Mouse (Mus musculus) ZHBTc4 (cell line): ENCODE data around the gene Agbl4.

Source experiments
- DNase-seq: peaks from one replicate; pipeline ENCODE4 v3.0.0-alpha.2; 2011; ENCODE audit warnings: low read depth, low spot score

The Agbl4 gene

DNA sequence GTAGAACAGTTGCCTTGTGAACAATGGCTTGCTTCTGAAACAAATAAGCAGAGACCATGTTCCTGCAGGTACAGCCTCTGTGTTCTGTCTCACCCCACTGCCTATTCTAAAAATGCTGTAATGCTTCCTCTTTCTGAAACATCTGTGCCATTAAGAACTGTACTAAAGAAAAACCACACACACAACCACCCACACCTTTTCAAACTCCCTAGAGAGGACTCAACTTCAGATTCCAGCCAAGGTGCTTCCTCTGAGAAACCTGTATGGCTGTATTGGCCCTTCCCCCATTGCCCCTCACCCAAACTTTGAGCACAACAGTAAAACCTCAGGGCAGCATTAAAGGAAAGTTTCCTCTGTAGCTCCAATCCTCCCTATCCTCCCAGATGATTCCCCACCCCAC, 1002.3 kb downstream of the Agbl4 start:
- no peak for DNase-seq

DNA sequence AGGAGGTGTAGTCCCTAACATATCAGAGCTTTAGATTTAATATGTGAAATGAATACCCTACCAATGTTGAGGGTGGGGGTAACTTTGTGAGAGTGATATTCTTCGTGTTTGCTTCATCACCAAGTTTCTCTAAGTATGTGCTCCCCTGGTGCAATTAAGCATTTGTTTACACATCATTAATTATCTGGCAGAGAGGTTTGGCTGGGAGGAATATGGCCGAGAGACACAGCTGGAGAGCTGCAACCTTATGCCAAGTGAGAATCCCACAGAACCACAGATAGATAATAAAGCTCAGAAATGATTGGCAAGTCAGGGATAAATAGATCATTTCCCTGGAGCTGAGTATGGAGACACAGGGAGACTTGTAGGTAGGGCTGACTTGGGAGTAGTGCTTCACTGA, 1003.2 kb downstream of the Agbl4 start:
- DNase-seq: no peak

DNA sequence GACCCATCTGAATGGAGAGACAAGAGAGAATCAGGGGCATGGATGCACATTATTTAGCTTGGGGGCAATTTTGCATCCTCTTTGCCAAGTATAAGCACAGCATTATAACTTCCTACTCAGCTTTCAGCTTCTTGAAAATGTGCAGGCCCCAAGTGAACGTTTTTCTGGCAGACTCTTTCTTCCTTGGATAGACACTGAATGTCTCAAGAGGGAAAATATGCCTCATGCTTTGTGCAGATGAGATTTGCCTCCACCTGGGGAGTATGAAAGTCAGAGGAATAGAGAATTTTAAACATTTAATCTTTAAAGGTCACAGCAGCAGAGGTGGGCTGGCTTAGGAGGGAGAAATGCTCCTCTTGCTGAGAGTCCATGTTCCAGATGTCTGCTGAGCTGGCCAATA, 1005.8 kb downstream of the Agbl4 start:
- DNase-seq: no peak

DNA sequence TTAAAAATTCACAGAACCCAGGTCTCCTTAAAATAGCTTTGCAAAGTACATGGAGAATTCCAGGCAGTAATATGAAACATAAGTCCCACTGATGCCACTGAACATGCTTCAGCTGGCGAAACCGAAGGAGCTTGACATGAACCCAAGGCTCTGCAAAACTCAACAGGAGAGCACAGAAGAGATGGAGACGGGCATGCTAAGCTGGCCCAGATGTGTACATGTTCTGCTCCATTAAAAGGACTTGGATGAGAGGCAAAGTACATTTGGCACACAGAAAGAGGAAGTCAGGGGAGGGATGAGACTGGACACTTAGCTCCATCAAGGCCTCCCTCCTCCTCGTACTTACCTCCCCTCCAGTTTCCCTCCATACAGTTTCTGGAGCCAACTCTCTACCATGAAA, 1013.3 kb downstream of the Agbl4 start:
- no peak for DNase-seq

DNA sequence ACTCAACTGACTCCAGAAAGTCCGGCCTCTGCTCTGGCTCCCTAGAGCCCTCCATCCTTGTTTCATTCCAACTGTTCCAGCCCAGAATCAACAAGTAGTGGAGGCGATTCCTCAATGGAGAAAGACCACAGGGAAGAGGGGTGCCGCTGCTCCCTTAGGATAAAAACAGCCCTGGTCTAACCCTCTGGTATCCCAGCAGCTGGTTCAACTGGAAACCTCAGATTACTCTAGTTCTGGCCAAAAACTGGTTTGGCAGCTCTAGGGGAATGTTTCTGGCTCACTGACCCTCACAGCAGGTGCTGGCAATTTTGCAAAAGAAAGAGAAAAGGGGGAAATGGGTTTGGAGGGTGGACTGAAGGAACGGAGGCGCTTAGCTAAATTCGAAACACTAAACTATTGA, 1016.9 kb downstream of the Agbl4 start:
- no peak for DNase-seq

DNA sequence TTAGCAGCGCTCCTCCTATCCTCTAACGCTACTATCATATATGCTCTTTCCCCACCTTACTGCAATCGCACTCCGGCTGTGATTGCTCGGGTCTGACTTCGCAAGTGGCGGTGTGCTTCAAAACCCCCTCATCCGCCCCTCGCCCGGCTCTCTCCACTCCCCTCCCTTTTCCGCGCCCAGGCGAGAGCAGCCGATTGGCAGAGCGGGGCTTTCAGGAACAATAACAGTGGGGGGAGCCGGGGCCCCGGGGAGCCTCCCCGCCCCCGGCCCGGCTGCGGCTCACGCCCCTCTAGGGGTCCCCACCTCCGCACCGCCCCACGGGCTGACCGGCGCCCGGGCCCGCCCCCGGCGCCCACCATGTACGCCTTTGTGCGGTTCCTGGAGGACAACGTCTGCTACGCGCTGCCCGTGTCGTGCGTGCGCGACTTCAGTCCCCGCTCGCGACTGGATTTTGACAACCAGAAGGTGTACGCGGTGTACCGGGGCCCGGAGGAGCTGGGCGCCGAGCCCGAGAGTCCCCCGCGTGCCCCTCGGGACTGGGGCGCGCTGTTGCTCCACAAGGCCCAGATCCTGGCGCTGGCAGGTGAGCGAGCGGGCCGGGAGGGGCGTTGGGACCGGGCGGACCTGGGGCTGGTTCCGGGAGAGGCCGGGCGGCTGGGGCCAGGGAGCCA, 1017.5 kb downstream of the Agbl4 start, which contains the start of gene Bend5:
Bend5 (plus strand) TSS at position 189 of the 671 bp plus-strand sequence.
- peak; percentile 82 for DNase-seq

DNA sequence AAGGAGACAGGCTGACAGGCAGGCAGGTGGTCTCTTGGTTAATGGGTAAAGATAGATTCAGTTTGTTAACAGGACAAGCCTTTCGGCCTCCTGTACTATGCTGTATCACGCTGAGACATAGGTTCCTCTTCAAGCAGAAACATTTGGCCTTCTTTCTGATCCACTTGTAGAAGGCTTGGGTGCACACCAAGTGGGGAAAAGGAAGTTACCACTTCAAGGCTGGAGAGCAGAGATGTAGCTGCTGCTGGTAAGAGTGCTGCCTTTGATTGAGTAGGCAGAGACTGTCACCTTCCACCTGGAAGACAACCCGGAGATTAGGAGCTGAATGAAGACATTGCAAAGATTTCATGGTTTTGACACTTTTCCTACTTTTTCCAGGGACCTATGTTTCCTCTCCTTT, 1018.7 kb downstream of the Agbl4 start:
- DNase-seq: no peak

DNA sequence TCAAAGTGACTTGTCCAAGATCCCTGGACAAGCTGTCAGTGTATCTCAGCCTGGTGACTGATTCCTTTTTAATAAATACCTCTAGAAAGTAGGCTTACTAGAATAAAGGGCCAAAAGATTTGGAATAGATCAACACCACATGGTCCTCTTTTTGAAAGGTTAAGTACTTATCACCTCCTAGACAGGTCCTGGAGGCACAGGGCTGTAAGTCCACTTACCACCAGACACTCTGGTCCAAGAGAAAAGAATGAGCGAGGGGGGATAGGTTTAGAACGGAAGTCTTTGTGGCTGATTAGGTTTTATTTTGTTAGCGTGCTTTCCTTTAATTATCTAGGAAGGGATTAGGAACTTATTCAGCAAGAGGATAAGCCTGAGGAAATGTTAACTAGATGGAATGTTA, 1019.1 kb downstream of the Agbl4 start:
- DNase-seq: no peak

DNA sequence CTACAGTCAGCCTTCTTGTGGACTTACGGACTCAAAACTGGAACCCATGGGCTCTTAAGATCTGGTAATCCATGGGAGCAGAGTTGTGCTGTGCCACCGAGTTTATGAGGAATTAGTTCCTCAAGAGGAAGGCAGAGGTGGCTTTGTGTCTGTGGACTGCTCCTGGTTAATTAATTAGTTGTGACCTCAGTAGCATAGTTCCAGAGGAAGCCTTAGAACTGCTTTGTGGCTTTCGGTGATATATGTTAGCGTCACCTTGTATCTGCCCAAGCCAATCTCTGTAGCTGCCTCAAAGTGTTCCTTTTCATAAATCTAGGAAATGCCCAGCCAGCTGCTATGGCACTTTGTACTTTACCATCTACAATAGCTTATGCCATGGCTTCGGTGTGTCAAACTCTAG, 1020.3 kb downstream of the Agbl4 start:
- no peak for DNase-seq

DNA sequence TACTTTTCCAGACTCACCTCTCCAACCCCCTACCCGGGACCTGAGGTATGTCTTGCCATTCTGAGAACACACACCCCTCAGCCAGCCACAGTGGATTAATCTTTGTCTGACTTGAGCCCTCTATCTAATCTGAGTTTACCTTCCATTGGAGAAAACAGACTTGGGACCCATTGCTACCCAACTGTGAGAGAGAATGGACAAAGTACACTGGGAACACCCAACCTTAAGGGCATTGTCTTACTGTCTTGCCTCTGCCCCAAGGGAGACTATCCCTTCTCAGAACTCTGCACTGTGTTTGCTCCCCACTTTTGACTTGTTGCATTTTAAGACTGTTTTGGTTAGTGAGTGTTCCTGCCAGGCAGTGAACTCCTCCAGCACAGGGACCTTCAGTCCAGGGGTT, 1022.0 kb downstream of the Agbl4 start:
- no peak for DNase-seq

DNA sequence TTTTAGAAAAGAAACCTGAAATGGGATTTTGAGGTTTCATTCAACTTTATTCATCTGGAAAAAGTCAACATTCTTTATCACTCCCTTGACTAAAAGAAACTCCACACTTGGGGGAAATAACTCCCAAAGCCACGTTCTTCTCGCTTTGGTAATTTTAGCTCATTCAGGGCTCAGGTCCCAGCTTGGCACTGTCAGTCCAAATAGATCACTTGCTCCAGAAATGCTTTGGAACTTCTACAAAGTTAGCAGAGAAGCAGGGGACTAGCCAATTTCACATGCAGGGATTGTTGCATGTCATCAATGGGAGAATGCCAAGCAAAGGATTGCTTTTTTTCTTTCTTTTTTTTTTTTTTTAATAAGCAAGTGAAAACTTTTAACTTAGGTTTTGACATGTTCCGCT, 1022.6 kb downstream of the Agbl4 start:
- DNase-seq: no peak

DNA sequence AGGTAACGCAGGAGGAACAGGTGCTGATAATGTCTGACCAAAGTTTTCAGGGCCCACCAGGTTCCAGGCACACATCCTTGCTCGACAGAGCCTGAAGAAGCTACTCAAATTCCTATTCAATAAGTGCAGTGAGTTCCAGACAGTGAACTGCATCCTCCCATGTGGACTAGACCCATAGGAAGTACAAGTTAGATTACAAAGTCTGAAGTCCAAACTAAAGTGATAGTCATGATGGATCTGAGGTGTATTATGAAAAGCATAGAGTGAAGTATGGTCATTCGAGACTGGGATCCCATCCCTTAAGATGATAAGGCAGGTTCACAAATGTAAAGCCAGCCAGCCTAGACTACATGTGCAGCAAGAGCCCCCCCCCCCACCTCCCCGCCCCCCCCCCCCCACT, 1023.5 kb downstream of the Agbl4 start:
- DNase-seq: no peak

DNA sequence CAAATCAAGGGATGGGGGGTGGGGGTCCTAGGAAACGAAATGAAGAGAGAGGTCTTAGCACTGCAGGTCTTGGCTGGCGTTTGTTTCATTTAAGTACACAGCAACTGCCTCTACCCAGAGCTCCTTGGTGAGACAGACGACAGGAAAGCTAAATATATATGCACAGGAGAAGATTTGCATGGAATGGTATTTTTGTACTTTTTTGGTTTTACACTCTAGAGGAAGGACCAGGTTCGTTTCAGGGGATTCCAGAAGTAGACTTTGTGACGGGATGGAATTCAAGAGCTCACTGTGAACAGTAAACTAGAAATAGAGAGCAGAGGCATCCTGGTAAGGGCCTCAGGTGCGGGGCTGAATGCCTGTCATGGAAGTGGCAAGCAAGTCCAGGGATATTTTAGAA, 1024.3 kb downstream of the Agbl4 start:
- no peak for DNase-seq

DNA sequence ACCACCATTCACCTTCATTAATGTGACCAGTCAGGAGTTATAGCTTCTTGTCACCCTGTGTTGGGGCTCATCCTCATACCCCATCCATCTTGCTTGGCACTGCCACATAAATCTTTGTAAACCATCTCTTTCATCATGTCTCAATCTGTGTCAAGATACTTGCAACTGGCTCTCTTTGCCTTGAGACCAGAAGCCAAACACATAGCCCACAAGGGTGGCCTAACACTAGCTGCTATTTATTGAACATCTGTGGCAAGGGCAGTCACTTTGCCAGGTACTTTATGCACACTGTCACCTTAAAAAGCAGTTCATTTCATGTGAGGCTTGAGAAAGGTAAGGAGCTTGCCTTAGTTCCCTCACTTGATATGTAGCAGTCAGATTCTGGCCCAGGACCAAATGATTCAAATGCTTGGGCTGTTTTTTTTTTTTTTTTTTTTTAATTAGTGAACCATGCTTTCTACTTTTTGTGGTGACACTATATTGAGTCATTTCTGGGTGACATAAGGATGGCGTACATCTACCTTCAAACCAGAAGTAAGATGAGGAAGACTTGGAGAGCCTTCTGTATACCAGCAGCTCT, 1027.0 kb downstream of the Agbl4 start:
- no peak for DNase-seq

DNA sequence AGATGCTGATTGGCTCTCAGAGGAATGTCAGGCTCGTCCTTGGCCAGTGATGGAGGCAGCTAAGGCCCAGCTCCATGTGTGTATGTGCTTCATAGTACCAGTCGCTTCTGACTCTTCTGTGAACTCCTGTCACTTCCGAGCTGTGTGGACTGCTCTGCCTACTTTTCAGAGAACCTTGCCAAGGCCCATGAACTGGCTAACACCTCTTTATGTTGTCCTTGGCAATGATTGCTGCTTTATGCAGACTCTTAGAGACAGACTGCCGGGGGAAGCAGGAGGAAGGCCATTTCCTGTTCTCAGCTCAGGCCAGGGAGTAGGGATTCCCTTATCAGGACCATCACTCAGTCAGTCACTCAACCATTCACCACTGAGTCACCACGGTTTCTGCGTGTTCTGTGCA, 1027.7 kb downstream of the Agbl4 start:
- DNase-seq: no peak

DNA sequence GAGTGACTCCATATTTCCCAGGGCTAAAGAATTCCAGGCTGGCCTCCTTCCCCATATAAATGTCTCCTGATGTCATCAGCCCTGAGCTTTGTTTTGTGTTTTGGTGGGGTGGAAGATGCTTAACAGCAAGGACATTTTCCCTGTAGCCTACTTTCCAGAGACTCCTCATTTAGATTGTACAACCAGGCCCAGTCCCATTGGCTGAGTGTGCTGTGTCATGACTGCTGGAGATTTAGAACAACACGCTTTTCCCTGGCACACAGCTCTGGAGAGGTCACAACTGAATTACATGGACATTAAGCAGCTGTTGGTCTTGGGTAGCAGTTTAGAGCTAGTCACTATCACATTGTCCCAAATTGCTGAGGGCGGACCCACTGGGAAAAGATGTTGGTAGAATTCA, 1033.7 kb downstream of the Agbl4 start:
- no peak for DNase-seq

DNA sequence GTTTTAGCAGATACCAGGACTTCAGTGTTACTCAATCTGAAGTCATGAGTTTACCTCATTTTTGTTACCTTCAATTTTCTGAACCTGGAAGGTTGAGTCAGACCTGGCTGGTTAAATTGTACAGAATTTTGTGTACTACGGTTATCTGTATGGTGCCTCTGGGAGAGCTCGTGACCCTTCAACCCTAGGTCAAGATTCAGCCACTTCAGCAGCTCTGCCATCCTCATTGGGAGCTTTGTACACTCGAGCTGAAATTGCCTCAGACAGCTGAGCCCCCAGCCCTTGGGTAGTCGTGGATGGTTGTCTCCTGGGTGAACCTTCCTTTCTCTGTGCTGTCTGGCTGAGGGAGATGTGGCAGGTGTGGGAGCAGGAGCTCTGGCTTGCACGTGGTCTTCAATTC, 1034.6 kb downstream of the Agbl4 start:
- DNase-seq: no peak

DNA sequence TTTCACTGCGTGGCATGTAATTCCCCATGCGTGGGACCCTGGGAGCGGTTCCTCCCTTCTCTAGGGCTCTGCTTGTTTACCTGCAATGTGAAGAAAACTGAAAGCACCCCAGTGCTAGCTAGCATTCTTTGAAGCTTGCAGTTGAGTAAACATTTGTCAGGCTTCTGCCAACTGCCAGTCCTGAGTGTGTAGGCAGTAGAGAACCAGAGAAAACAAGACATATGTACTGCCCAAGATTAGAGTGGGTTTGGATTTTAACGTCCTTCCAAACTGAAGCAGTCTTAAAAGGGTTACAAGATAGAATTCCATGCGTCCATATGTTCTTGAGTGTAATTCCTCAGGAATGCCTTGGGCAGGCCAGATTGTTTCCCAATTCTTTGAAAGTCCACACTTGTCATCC, 1035.0 kb downstream of the Agbl4 start:
- no peak for DNase-seq

DNA sequence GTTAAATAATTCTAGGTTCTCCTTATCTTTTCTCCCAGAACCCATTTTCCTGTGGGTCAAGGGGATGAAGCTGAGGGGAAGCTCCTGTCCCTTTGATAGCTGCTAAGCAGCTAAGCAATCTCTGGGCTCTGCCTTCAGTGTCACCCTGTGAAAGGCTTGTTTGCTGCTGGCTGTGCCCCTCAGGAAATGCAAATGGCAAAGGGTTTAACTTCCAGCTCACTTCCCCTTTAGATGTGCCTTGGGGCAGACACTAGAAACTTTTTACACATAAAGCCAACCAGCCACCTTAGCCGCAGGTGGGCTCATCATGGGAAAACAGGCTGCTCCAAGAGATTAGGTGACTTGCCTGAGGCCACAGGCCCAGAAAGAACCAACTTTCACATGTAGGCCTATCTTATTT, 1044.2 kb downstream of the Agbl4 start:
- DNase-seq: no peak

DNA sequence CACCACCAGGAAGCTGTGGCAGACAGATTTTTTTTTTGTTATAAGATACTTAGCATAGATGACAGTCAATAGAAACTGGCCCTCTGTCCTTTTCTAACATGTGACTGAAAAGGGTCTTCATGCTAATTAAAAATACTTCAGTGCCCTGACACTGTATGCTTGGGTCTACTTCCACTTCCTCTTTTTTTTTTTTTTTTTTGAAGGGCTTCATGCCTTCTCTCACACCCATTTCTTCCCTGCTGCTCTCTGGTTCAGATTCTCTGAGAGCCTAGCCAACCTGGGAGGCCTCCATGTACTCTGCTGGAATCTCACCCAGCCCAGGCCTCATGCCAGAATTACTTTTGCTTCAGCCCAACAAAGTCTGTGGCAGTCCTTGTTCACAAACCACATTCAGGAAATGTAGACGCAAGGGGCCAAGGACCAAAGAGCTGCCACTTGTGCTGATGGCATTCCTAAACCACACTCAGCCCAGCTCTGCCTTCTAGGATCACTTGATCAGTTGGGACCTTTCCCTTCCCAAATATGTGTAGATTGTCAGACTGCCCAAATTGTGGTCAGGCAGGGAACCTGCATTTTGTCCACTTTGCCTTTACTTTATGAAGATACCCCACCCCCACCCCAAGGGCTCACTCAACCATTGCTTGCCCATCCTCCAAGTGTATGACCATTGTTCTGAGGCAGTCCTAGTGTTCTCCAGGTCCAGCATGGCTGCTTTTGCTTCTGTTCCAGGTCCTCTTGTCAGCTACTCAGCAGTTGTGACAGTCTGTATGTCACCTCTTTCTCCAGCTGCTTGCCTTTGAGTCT, 1045.2 kb downstream of the Agbl4 start:
- DNase-seq: no peak

DNA sequence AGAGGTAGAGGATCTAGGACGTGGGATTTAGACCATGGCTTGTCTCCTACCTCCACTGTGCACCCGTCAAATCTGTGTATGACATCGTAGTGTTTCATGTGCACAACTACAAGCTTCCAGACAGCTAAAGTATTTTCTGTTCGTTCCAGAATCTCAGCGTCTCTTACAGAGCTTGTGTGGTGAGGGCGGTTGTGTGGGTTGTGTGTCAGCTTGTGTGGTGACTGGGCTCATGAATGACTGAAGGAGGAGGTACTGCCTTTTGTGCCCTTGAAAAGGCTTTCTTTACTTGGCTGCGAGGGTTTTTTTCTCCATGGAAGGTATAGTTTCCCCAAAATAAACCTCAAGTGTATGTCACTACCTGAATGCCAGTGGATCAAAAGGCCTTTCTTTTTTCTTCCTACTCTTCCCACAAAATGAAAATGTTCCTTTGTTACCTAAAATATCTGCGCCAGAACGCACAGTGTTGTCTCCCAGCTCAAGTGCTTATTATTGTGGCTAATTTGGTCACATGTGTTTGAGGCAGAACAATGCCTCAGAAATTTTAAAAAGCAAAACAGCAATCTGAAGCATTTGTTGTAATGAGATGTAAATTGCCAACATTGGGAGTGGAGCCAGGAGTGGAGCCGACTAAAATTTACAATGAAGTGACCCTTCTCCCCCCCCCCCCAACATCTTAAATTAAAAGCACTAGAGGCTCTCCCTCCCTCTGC, 1046.6 kb downstream of the Agbl4 start:
- no peak for DNase-seq

DNA sequence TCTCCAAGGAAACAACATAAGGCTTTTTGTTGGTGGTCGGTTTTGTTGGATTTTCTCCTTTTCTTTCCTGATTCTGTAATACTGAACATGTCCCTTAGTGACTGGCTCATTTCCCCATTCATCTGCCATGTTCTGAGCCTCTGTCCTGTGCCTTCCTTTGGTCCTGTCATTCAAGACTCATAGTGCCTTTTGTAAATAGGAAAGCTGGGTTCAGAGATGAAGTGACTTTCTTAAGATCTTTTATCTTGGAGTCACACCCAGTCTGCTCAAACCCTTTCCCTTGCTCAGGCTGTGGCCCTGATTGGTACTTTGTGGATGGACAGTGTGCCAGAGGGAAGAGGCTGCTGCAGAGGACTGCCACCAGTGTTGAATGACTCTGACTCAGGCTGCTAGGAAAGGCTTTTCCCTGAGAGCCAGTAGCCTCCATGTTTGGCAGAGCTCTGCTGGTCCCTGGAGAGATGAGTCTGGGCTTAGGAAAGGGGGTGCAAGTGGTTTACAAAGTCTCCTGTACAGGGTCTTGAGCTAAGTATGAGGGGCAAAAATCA, 1047.2 kb downstream of the Agbl4 start:
- DNase-seq: no peak
